Mouse (Mus musculus) B cell, adult (primary cell): ENCODE results near the gene Txnrd1. TPM values are rescaled to one million over a fixed set of nuclear protein-coding genes. Genes with fewer than 3 reads are reported as not detected.

Source experiments
- total RNA-seq: library from RNA; stranded (reverse); gene quantifications from 4 replicates; pipeline ENCODE4 v1.2.4, GENCODE M21; 2023; ENCODE audit not compliant: inconsistent age

Gene Txnrd1
- total RNA-seq: 34.8 to 38.8 TPM (median 38.0 TPM) in 4 replicates

GRCm38 (mm10) chr10:82833926-82834325 lies at the start of gene Txnrd1:
Gene Txnrd1, plus strand, starts transcription at chr10:82833951.

GRCm38 (mm10) chr10:82866356-82866755 lies 32.6 kb downstream of the Txnrd1 start, which contains the start of gene Eid3:
Gene Eid3, plus strand, starts transcription at chr10:82866626.

Other genes starting within 250 kb of the Txnrd1 start
- 14.8 to 21.3 TPM (median 17.3 TPM) in 4 replicates for gene 1190007I07Rik, start 210.7 kb upstream of the Txnrd1 start, total RNA-seq
- gene Tdg, start 204.1 kb upstream of the Txnrd1 start, total RNA-seq: 89.2 to 102 TPM (median 90.4 TPM) in 4 replicates
- not detected in 4 replicates for gene Glt8d2, start 143.3 kb upstream of the Txnrd1 start, total RNA-seq
- 24.6 to 29.8 TPM (median 27.3 TPM) in 4 replicates for gene Hcfc2, start 137.8 kb upstream of the Txnrd1 start, total RNA-seq
- 28.8 to 39.8 TPM (median 38.0 TPM) in 4 replicates for gene Nfyb, start 69.8 kb upstream of the Txnrd1 start, total RNA-seq
- 3.5 to 4.9 TPM (median 4.3 TPM) in 4 replicates for gene Eid3, start 32.7 kb downstream of the Txnrd1 start, total RNA-seq
- gene Chst11, start 151.5 kb downstream of the Txnrd1 start, total RNA-seq: 12.1 to 18.2 TPM (median 16.9 TPM) in 4 replicates